Mouse (Mus musculus) cortical plate, adult 2 months (tissue): ENCODE results near the gene Hpd. TPM values are rescaled to one million over a fixed set of nuclear protein-coding genes. Genes with fewer than 3 reads are reported as not detected.

Source experiments
- H3K27ac ChIP-seq: fragments of 200-500 bp; 2 replicates; pipeline ENCODE4 v1.5.1; 2012; ENCODE audit warnings: low read length, control low read depth, inconsistent platforms; ENCODE audit not compliant: insufficient read depth
- H3K4me1 ChIP-seq: fragments of 200-500 bp; 2 replicates; pipeline ENCODE4 v1.6.1; 2011; ENCODE audit warnings: low read length; ENCODE audit not compliant: control insufficient read depth, insufficient read depth
- H3K4me3 ChIP-seq: fragments of 200-500 bp; 2 replicates; pipeline ENCODE4 v1.5.1; 2011; ENCODE audit warnings: mild to moderate bottlenecking, low read length, control low read depth; ENCODE audit not compliant: insufficient read depth
- CTCF ChIP-seq: fragments of 200-500 bp; IDR thresholded peaks from 2 replicates; pipeline ENCODE4 v1.5.1; 2011; ENCODE audit warnings: mild to moderate bottlenecking, control low read depth, low read length; ENCODE audit not compliant: insufficient read depth; ENCODE audit errors: extremely low read depth
- POLR2A ChIP-seq: fragments of 200-500 bp; IDR thresholded peaks from 2 replicates; pipeline ENCODE4 v1.6.1; 2011; ENCODE audit warnings: mild to moderate bottlenecking, low read length, control low read depth; ENCODE audit not compliant: insufficient read depth; ENCODE audit errors: extremely low read depth
- polyA plus RNA-seq: library from polyadenylated mRNA; depleted of rRNA; stranded (reverse); fragments of >200 nt; gene quantifications from 2 replicates; pipeline ENCODE4 v1.2.3, GENCODE M21; 2012

Gene Hpd
- polyA plus RNA-seq, 1 experiment: not detected

DNA sequence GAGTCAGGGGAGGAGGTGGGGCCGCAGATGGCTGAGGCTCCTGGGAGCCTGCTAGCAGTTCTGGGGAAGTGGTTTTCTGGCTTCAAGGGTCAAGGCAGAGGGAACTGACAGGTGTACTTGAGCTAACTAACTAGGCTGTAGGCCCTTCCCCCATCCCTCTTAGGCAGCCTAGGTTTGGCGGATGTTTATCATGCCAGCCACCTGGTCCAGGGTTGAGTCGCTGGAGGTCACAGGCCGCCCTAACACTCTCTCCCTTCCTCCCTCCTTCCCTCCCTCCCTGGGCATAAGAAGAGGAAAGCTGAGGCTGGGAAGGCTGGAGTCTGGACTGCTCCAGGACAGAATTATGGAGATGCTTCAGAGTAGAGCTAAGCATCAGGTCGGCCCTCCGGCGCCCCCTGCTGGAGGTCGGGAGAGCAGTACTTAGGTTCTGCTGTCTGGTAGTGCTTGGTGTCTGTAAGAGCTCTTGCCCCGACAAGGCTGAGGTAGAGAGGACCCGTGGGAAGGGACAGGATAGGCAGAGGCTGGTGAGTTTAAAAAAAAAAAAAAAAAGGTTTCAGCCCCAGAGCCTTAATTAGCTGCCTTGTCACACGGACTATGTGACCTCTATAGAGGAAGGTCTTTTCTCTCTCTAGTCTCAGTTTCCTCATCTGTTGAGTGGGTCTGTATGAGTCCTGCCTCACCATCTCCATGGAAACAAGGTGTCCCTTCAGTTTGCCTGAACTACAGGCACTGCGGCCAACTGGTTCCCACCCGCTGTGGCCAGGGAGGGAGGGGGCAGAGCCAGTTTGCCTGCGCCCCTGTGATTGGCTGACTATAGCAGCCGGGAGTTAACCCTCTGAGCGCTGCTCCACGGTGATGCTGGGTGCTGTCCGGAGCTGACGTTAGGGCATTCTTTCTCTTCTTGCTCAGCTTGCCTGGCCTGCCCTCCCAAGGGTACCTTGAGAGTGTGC is 32.8 kb downstream of the Hpd start:
- Histone ChIP-seq H3K4me3 (peak overlapping the region; percentile 34), H3K4me1 (peaks cover 3% of the 10 kb centered on the region; the same call in 1 of the 2 replicates), H3K27ac (no peak overlapping the region)
- TF ChIP-seq POLR2A (no peak), CTCF (peak; percentile 84)

DNA sequence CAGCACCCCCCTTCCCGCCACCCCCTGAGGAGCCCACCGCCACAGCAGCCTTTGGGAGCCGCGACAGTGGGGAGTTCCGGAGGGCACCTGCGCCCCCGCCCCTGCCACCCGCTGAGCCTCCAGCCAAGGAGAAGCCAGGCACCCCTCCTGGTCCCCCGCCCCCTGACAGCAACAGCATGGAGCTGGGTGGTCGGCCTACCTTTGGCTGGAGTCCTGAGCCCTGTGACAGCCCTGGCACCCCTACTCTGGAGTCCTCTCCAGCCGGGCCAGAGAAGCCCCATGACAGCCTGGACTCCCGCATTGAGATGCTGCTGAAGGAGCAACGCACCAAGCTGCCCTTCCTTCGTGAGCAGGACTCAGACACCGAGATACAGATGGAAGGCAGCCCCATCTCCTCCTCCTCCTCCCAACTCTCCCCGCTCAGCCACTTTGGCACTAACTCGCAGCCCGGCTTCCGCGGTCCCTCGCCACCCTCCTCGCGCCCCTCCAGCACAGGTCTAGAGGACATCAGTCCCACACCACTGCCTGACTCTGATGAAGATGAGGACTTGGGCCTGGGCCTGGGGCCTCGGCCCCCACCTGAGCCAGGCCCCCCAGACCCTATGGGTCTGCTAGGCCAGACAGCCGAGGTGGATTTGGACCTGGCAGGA is 34.3 kb downstream of the Hpd start:
- H3K4me1 ChIP-seq: peaks cover 3% of the 10 kb centered on the region; the same call in 1 of the 2 replicates
- no peak overlapping the region for H3K27ac ChIP-seq
- no peak overlapping the region for H3K4me3 ChIP-seq
- no peak for TF ChIP-seq CTCF
- TF ChIP-seq POLR2A: no peak

DNA sequence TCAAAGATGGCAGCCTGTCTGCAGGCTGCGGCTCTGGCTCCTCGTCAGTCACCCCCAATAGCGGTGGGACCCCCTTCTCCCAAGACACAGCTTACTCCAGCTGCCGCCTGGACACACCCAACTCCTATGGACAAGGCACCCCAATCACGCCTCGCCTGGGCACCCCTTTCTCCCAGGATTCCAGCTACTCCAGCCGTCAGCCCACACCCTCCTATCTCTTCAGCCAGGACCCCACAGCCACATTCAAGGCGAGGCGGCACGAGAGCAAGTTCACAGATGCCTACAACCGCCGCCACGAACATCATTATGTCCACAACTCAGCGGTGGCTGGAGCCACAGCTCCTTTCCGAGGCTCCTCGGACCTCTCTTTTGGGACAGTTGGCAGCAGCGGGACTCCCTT is 35.0 kb downstream of the Hpd start:
- H3K27ac ChIP-seq: no peak overlapping the region
- no peak for TF ChIP-seq CTCF
- TF ChIP-seq POLR2A: no peak
- H3K4me3 ChIP-seq: no peak overlapping the region
- peaks cover 3% of the 10 kb centered on the region; the same call in 1 of the 2 replicates for H3K4me1 ChIP-seq

DNA sequence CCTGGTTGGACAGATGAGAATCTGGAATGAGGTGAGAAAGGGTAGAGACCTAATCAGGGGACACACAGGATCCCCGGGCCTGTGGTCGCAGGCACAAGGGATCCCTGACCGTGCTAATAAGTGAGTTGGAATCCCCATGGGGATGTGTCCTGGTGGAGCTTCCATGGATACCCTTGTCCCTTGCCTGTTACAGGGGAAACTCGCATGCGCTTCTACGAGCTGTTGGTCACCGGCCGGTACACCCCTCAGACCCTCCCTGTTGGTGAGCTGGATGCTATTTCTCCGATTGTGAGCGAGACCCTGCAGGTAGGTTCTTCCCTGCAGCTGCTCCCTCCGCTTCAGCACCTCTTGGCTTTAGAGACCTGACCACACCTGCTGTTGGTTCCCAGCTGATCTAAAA is 36.2 kb downstream of the Hpd start:
- H3K4me1 ChIP-seq: peaks cover 3% of the 10 kb centered on the region; the same call in 1 of the 2 replicates
- H3K27ac ChIP-seq: no peak overlapping the region
- H3K4me3 ChIP-seq: no peak overlapping the region
- TF ChIP-seq CTCF: no peak
- 0 out of 2 replicates have a peak, but pooled peaks have one; percentile 6 for TF ChIP-seq POLR2A

DNA sequence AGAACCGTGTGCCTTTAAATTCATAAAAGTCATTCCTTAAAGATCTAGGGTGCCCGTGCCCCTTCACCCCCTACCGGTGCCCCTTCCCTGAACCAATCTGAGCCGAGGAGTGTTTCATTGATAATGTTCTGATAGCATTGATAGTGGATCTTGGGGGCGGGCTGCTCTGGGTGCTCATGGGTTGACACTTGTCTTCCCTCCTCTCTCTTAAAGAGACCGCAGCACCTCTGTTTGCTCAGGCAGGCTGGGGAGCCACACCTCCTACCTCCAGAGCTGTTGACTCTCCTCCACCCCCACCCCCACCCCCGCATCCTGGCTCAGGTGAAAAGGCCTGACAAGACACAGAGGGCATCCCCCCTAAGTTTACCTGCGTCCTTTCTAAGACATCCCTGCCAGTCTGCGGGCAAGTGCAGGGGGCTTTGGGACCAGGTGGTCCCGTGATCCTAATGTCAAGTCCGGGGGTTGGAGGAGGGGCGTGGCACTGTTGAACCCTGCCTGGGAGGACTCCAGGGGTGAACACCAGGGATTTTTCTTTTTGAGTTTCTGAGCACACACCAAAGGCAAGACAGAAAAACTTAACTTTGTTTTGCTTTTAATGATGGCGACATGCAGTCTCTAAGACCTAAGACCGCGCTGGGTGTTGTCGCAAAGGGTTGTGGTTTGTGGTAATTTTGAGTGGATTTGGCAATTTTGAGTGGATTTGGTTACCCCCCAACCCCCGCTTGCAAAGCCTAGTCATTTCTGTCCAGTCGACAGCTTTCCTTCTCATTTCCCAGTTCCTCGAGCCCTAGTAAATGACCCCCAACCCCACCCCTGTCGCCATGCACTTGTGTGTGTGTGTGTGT is 37.6 kb downstream of the Hpd start:
- TF ChIP-seq CTCF (no peak), POLR2A (no peak)
- H3K4me1 ChIP-seq: no peaks in the 10 kb centered on the region
- H3K4me3 ChIP-seq: peak overlapping the region; percentile 69
- no peak overlapping the region for H3K27ac ChIP-seq

DNA sequence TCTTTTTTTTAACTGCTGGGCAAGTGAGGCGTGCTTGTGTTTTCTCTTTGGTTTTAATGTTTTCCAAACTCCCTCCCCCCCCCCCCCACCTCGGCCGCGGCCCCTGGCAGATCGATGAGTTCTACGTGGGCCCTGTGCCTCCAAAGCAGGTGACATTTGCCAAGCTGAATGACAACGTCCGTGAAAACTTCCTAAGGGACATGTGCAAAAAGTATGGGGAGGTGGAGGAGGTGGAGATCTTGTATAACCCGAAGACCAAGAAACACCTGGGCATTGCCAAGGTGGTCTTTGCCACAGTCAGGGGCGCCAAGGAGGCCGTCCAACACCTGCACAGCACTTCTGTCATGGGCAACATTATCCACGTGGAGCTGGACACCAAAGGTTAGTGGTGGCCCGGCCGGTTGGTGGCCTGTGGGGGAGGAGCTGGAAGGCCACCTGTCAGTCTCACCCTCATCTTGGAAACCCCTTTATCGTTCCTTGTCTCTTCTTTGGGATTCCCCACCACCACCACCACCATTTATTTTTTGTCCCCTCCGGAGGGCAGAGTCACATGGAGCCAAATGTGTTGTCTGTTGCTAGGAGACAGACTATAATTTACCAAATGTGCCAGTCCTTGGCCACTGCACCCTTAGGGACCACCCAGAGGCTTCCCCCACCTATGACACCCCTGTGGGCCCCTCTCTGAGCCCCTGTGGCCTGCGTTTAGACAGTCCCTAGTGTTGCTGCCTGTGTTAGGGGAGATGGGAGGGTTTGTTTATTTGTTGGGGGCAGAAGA is 38.4 kb downstream of the Hpd start:
- H3K4me3 ChIP-seq: peak overlapping the region; percentile 69
- no peak for TF ChIP-seq CTCF
- no peak for TF ChIP-seq POLR2A
- H3K27ac ChIP-seq: no peak overlapping the region
- H3K4me1 ChIP-seq: no peaks in the 10 kb centered on the region

DNA sequence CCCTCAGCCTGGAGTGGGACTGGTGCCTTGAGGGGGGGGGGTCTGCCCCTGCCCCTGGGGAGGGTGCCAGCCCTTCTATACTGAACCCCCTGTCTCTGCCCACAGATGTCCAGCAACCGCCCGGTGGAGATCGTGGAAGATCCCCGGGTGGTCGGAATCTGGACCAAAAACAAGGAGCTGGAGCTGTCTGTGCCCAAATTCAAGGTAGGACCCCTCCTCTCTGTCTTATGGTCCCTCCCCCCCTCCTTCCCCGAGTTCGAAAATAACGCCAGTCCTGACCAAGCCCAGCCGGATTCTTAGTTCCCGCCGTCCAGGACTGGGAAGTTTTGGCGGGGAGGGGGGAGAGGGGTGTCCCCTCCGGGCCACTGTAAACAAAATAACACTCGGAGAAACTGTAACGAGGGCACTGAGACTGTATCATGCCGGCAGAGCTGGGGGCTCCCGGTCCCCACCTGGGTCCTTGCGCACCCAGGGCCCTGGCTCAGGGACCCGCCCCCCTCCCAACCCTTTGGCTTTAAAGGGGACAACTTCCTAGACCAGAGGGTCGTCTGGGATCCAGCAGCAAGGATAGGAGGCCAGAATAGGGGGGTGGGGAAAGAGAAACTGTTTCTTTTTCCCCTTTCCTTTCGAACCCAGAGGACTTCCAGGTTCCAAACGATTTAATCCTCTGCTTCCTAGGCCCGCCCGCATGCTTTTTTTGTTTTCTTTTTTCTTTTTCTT is 39.1 kb downstream of the Hpd start:
- TF ChIP-seq POLR2A: no peak
- no peak for TF ChIP-seq CTCF
- Histone ChIP-seq H3K4me3 (peak overlapping the region; percentile 69), H3K4me1 (no peaks in the 10 kb centered on the region), H3K27ac (no peak overlapping the region; the same call in 1 of the 2 replicates)

DNA sequence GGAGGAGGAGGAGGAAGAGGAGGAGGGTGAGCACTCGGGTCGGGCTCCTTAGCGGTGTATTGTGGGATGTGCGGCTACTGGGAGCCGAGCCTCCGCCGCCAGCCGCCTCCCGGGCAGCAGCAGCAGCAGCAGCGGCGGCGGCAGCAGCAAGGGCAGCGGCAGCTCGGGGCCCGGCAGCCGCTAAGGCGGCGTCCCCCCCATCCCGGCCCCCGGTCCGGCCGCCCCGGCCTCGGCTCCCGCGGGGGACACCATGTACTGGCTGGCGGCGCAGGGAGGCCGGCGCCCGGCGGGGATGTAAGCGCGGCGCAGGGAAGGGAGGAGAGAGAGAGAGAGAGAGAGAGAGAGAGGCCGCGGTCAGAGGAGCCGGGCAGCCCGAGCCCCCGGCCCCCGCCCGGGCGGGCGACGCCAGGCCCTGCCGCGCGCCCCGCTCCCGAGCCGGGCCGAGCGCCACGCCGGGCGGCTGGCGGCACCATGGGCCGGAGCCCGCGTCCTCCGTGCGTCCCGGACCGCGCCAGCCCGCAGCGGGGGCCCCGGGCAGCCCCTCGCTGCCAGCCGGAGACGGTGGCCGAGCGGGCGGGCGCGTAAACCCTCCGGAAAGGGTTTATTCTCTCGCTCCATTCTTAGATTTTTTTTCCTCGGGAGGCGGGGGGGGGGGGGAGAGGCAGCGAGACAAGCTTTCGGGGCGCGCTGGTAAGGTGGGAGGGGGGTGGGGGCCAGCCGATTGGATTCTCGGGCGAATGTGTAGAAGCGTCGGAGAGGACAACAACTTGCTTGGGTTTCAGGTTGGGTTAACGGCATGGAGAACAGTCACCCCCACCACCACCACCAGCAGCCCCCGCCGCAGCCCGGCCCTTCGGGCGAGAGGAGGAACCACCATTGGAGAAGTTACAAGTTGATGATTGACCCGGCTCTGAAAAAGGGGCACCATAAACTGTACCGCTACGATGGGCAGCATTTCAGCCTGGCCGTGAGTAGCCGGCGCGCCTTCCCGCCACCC is 40.1 kb downstream of the Hpd start, which contains the start of gene Setd1b:
Gene Setd1b, plus strand, starts transcription at position 33 of the 997 bp plus-strand sequence.
- Histone ChIP-seq H3K4me1 (peaks cover 1% of the 10 kb centered on the region; the same call in 1 of the 2 replicates), H3K4me3 (peak within 1 kb of the TSS; percentile 69), H3K27ac (peak within 1 kb of the TSS; percentile 89)
- TF ChIP-seq CTCF (no peak), POLR2A (no peak)
